Mouse (Mus musculus) bone marrow macrophage, adult 2 months (primary cell): ENCODE measurements around the gene Ksr2.

Experiments
- CTCF ChIP-seq: IDR thresholded peaks from 2 replicates; pipeline ENCODE4 v1.5.1; 2012; ENCODE audit warnings: low read depth, mild to moderate bottlenecking, low read length, moderate library complexity
- POLR2A ChIP-seq: IDR thresholded peaks from 2 replicates; pipeline ENCODE4 v1.6.1; 2012; ENCODE audit warnings: mild to moderate bottlenecking, low read depth, low read length, borderline replicate concordance

DNA sequence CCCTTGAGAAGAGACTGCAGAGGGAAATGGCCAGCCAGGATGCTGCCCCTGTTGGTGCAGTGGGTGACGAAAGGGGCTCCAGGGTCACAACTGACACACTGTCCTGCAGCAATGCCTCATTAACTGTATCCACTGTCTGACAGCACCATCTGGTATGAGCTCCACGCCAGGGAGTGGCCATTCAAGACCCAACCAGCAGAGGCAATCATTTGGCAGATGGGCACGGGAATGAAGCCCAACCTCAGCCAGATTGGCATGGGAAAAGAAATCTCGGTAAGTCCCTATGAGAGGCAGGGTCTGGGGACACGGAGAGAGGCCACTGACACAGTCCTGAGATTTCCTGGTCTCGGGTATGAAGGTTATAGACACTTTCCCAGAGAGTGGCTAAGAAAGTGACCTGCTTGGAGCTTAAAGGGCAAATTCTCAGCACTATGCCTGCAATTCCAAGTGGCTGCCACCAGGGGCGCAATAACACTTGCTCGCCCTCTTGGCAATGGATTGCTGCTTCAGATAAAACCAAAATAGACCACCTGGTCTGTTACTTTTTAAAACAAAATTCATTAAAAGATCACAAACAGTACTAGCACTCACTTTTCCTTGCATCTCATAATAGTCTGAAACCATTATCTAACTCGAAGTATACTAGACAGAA lies 347.5 kb downstream of the Ksr2 start:
- no peak for TF ChIP-seq POLR2A
- no peak for TF ChIP-seq CTCF
